Mouse (Mus musculus) thymus, postnatal 4 days (tissue): Measurements from ENCODE around the gene Zglp1.
"Not testable (repeated sequence)": the region's sequence is repeated elsewhere in the genome, so short reads cannot be mapped to it uniquely, and the experiment has no call there.

ENCODE experiments used
- DNase-seq: peaks from one replicate; pipeline ENCODE4 v3.0.0; 2021

Gene Zglp1

DNA sequence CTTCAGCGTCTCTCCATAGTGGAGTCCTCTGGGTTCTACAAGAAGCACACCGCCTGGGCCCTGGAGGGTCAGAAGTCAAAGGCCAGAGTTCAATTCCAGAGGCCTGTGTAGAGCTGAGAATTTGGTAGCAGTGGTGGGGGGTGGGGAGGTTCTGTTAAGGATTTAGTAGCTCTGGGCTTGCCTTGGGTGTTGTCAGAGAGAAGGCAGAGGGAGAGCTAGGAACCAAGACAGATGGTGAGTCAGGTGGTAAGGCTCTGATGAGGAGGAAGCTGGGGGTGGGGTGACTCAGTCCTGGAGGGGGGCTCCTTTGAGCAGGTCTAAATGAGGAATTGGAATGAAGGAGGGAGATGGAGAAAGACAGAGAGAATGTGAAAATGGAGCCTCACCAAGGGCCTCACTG, 4.0 kb downstream of the Zglp1 start:
- DNase-seq: no peak

DNA sequence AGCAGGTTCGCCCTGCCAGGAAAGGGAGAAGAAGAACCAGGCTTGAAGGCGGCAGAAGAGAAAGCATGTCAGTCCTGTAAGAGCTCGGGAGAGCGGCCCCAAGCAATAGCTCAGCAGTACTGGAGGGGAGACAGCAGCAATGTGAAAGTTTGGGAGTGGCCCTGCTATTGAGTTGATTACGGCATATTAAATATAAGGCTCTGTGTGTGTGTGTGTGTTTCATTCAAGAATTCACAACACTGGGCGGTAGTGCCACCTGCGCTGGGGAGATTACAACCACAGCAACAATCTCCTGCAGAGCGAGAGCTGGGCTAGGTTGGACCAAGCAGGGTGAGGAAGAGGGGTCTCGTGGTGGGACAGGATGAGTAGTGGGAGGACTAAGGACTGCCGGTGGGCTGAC, 15.3 kb downstream of the Zglp1 start:
- no peak for DNase-seq

DNA sequence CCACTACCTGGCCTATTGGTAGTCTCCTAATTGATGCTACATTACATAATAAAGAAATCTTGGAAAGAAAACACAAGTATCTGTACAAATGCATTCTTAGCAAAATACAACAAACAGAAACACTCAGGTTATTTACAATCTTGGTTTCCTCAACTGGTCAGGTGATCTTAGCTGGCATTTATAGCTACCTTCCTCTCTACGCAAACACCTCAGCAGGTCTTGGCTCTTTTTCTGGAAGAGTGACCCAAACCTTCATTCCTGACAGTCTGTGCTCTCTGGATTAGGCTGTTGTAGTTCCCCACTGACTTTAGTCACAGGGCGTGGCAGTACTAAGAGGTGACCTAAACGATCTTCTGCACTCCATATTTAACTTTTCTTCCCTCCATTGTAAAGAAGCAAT, 21.7 kb downstream of the Zglp1 start:
- DNase-seq: no peak

DNA sequence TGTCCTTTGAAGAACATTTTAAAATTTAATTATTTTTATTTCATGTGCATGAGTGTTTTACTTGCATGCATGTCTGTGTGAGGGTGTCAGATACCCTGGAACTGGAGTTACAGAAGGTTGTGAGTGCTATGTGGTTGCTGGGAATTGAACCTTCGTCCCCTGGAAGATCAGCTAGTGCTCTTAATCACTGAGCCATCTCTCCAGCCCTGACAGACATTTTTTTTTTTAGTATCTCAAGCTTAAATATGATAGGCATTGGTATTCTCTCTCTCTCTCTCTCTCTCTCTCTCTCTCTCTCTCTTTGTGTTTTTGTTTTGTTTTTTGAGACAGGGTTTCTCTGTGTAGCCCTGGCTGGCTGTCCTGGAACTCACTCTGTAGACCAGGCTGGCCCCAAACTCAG, 22.1 kb downstream of the Zglp1 start:
- not testable (repeated sequence) for DNase-seq

DNA sequence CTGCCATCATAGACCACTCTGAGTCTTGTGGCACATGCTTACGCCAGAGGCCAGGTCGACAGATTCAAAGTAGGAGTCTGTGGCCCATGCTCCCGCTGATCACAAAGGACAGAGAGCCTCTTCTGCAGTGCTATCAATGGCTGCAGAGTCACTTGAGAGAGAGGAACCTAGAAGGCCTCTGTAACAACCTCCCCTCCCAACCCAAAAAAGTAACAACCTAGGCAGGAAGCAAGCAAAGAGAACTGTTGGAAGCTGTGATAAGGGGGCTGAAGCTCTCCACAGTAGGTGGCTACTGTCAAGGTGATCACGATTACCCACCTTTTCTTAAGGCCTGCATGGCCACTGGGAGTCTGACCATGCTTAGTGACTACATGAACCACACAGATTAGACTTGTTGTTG, 23.3 kb downstream of the Zglp1 start:
- DNase-seq: no peak

DNA sequence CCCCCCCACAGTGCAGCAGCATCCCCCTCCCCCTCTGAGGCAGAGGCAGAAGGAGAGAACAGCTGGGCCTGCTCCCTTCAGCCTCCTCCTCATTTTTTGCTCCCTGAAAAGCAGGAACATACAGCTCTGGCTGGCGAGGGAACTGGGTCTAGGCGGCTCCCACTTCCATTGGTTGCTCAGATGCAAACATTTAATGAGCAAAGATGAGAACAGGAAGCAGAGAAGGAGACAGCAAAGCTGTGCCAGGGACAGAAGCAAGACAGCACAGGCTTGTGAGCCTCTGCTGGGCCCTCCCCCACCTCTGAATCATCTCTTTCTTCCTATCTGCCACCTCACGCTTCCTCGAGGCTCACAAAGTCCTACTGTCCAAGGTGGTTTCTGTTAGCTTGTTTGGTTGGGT, 25.6 kb downstream of the Zglp1 start:
- DNase-seq: no peak

DNA sequence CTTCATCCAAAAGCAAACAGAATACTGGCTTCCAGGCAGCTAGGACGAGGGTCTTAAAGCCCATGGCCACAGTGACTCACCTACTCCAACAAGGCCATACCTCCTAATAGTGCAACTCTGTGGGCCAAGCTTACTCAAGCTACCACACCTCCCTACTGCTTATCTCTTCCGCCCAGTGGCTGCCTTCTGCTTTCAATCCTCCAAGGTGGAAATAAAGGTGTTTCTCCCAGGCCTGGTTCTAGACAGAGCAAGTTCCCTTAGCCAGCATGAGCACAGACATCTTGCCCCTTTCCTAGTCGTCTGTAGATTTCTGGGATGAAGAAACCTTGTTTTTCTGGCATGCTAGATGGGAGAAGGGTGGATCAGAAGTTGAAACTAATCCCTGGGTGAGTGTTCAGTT, 27.1 kb downstream of the Zglp1 start:
- no peak for DNase-seq

DNA sequence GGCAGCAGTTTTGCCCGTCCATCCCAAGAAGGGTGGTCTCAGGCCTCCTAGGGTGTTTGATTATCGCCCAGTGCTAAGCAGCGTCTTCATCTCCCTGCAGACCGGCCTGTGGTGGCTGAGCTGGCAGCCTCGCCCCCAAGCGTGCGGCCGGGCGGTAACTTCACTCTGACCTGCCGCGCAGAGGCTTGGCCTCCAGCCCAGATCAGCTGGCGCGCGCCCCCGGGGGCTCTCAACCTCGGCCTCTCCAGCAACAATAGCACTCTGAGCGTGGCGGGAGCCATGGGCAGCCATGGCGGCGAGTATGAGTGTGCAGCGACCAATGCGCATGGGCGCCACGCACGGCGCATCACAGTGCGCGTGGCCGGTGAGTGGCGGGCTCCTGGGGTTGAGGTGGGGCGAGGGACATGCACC, 29.4 kb downstream of the Zglp1 start:
- DNase-seq: no peak

DNA sequence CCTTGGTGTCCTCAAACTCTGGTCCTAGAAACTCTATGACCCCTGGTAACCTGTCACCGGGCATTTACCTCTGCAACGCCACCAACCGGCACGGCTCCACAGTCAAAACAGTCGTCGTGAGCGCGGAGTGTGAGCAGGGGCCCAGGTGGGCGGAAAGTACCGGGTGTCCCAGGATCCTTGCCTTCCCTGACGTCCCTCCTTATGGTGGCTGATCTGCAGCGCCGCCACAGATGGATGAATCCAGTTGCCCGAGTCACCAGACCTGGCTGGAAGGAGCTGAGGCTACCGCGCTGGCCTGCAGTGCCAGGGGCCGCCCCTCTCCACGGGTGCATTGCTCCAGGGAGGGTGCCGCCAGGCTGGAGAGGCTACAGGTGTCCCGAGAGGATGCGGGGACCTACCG, 30.2 kb downstream of the Zglp1 start:
- DNase-seq: no peak

DNA sequence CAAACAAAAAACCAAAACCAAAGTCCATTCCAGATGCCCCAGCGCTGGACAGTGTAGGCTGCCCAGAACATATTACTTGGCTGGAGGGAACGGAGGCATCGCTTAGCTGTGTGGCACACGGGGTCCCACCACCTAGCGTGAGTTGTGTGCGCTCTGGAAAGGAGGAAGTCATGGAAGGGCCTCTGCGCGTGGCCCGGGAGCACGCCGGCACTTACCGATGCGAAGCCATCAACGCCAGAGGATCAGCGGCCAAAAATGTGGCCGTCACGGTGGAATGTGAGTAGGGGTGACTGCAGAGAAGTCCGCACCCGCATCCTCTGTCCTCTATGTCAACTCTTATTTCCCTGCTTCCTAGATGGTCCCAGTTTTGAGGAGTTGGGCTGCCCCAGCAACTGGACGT, 30.7 kb downstream of the Zglp1 start:
- DNase-seq: no peak

DNA sequence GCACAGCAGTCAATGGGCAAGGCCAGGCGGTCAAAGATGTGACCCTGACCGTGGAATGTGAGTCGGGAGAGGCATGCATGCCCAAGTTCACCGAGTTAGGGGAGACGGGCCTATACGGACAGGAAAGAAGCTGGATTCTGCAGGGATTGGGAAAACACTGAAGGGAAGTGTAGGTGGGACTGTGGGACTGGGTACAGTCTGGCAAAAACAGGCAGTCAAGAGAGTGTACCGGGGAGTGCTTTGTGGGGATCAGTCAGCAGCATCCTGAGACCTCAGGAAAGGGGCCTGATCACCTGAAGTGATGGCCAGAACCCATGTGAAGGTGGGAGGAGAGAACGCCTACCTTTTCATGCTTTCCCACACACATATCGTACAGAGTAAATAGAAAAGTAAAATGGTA, 31.3 kb downstream of the Zglp1 start:
- no peak for DNase-seq

DNA sequence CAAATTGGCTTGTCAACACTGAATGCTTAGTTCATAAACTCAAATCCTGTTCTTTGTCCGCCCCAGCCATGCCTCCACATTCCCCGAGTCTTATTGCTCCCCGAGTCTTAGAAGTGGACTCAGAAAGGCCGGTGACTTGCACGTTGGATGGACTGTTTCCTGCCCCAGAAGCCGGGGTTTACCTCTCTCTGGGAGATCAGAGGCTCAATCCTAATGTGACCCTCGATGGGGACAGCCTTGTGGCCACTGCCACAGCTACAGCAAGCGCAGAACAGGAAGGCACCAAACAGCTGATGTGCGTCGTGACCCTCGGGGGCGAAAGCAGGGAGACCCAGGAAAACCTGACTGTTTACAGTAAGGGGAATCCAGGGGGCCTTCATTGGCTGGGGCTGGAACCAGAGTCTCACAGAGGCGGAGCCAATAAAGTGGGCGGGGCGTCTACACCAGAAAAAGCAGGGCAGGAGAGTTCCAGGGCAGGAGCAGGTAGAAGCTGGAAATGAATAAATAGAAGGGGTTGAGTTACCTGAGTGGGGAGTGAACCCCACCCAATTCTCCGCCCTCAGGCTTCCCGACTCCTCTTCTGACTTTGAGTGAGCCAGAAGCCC, 32.3 kb downstream of the Zglp1 start:
- DNase-seq: peak; percentile 53

DNA sequence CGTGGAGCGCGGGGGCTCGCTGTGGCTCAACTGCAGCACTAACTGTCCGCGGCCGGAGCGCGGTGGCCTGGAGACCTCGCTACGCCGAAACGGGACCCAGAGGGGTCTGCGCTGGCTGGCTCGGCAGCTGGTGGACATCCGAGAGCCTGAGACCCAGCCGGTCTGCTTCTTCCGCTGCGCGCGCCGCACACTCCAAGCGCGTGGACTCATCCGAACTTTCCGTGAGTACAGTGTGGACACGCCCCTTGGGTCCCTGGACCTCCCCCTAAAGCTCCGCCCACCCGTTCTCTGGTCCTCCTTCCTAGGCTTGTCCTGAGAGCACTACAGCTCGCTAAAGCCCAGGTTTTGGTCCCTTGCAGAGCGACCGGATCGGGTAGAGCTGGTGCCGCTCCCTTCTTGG, 33.8 kb downstream of the Zglp1 start:
- peak; percentile 74 for DNase-seq

DNA sequence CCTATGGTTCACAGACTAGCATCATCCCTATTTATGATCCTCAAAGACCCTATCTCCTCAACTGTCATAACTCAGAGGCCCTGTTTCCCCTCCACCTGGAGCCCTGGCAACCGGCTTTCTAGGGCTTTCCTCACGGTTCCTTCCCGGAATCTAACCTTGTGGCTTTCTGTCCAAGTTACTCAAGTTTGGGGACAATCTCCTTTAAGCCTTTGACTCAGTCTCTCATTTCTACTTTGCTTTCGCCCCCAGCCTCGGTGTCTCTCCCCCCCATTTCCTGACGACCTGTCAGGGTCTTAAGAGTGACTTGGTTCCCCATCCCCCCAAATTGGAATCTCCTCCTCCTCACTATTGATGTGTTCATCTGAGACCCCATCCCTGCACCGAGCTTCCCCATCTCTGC, 34.4 kb downstream of the Zglp1 start:
- no peak for DNase-seq

DNA sequence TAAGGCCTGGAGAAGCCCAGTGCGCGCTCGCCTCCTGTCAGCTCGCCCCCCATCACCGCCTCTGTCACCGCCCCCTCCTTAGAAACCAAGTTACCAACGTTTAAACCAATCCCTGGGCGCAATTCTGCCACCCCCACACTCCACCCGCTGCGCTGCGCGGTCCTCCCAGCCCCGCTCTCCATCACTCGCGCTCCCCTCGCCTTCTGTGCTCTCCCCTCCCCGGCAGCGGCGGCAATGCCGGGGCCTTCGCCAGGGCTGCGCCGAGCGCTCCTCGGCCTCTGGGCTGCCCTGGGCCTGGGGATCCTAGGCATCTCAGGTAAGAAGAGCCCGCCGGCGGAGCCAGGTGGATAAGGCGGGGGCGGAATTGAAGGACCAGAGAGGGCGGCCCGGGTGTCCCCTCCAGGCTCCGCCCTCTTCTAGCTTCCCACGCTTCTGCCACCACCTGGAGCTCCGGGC, 35.0 kb downstream of the Zglp1 start, which contains the start of gene Icam5:
TSS of gene Icam5 (plus strand) at position 178 of the 456 bp plus-strand sequence.
- peak; percentile 58 for DNase-seq

DNA sequence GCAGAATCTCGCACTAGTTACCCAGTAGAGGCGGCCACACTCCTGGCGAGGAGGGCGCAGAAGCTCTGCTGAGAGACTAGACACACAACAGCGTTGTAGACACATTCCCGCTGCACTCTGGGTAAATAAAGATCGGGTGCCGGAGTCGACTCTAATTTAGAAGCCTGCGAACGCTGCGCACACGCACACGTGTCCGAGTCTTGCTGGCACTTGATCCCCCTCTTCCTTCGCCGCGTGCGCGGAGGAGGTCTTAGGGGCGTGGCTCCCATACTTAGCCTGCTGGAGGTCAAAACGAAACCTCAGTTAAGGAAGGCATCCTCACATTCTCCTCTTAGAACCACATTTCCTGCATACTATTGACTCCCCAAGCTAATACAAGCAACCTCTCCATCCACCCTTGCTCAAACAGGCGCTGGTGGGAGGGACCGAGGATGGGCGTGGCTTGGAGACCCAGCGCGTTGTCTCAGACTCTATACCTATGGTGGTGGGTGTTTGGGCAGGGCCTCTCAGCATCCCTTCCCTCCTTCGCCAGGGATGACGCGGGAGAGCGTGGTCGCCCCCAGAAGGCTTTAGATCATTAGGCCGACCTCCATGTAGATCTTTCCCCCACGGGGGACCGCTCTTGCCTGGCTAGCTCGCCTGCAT, 35.5 kb downstream of the Zglp1 start:
- peak; percentile 73 for DNase-seq

DNA sequence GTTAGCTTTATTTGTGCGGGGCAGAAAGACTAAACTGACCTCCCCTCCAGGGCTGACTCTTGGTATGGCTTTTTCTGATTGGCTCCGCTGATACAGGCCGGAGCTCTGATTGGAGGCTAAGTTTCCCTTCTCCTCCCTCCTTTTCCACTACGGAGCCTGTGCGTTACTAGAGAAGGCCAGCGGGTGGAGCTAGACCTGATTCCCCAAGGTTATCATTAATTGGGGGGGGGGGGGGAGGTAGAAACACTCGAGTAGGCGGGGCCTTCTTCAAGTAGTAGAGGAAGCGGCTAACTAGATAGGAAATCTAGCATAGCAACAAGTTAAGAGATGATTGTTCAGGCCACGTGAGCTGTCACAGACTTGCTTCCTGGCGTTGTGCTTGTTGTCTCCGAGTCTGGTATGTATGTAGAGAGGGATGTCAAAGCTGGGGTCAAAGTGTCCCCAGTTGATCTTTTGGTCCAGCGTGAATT, 36.1 kb downstream of the Zglp1 start:
- peak; percentile 92 for DNase-seq

DNA sequence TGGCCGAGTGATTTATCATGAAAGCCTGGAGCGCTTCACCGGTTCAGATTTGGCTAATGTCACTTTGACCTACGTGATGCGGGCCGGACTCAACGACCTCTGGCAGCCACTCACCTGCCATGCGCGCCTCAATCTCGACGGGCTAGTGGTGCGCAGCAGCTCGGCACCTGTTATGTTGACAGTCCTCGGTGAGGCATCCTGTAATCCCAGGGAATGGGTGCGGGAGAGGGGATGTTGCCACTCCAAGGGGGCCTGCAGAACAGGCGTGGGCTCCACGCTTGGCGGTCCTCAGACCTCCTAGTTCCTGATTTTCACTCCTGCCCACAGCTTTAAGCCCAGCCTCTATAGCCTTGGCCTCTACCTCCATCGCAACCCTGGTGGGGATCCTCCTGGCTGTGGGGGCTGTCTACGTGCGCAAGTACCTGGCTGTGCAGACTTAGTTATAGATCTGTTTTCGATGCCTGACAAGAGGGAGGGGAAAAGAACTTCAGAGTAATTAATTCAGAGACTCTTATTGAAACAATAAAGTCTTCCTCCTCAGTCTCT, 36.8 kb downstream of the Zglp1 start:
- DNase-seq: peak; percentile 28

DNA sequence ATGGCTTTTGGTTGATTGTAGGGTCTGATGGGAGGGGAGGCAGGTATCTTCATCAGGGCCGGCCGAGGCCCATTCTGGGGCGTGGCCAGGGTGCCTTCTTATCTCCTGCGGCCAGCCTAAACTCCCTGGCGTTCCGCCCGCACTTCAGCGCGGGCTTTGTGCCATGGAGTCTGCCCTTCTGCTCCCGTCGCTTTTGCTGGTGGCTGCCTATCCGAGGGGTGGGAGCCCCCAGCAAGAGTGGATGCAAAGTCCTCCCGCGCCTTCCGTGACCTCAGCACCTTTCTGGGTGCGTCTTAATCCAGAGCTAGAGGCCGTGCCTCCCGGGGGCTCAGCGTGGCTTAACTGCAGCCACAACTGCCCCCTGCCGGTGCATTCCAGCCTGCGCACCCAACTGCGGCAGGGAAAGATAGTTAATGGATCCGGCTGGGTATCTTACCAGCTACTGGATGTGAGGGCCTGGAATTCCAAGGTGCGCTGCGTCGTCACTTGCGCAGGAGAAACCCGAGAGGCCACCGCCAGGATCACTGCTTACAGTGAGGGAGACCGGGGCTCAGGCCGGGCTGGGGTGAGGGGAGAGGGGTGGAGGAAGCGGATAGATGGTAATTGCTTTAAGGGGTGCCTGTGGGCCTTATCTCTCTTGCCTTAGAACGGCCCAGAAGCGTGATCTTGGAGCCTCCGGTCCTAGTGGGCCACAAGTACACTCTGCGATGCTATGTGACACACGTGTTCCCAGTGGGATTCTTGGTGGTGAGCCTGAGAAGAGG, 37.4 kb downstream of the Zglp1 start, which contains the start of gene Icam4:
TSS of gene Icam4 (plus strand) at position 83 of the 764 bp plus-strand sequence.
- DNase-seq: peak; percentile 89

DNA sequence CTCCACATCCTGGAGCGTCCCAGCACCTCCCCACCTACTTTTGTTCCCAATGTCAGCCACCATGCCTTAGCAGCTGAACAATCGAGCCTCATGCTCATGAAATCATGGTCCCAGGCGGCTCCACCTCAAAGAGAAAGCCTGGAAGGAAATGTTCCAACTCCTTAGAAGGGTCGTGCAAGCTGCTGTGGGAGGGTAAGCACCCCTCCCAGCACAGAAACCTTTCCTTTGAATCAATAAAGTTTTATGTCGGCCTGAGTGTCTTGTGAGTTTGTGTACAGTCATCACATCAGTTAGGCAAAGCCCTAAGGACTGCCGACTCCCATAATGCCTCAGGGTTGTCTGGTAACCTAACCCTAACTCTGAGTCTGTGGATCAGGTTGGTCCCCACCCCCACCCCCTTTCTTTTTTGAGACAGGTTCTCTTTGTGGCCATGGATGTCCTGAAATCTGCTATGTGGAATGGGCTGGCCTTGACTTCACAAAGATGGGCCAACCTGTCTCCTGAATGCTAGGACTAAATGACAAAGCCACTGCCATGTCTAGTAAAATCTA, 38.3 kb downstream of the Zglp1 start:
- no peak for DNase-seq

DNA sequence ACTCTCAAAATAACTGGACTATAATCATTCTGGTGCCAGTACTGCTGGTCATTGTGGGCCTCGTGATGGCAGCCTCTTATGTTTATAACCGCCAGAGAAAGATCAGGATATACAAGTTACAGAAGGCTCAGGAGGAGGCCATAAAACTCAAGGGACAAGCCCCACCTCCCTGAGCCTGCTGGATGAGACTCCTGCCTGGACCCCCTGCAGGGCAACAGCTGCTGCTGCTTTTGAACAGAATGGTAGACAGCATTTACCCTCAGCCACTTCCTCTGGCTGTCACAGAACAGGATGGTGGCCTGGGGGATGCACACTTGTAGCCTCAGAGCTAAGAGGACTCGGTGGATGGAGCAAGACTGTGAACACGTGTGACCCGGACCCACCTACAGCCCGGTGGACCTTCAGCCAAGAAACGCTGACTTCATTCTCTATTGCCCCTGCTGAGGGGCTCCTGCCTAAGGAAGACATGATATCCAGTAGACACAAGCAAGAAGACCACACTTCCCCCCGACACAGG, 39.1 kb downstream of the Zglp1 start:
- DNase-seq: no peak

DNA sequence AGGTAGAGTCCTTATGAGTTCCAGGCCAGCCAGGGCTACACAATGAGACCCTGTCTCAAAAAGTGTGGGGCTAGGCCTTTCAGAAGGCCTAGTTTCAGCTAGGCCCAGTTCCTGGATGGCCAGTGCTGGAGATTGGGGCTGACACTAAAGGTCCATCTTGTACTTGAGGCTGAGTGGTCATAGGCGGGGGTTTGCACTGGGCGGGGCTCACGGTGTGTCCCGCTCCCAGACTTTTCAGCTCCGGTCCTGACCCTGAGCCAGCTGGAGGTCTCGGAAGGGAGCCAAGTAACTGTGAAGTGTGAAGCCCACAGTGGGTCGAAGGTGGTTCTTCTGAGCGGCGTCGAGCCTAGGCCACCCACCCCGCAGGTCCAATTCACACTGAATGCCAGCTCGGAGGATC, 40.0 kb downstream of the Zglp1 start:
- no peak for DNase-seq

DNA sequence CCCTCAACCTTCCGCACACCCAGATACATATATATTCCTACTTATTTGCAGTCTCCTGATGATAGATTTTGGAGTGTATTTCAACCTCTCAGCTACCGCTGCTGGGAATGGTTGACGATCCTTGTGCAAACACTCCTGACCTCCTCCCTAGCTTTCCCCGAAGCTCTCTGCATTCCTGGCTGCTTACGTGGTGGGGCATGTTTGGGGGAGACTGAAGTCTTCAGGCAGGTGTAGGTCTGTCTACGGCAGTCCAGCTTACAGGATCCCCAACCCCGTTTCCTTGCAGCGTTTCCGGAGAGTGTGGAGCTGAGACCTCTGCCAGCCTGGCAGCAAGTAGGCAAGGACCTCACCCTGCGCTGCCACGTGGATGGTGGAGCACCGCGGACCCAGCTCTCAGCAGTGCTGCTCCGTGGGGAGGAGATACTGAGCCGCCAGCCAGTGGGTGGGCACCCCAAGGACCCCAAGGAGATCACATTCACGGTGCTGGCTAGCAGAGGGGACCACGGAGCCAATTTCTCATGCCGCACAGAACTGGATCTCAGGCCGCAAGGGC, 41.6 kb downstream of the Zglp1 start:
- no peak for DNase-seq
